Mouse (Mus musculus) neural tube, embryonic 14.5 days (tissue): ENCODE measurements around the gene Kcnj15. TPM values are rescaled to one million over a fixed set of nuclear protein-coding genes. Genes with fewer than 3 reads are reported as not detected.

Experiments used
- ATAC-seq: fragments of 200-750 bp; cut with Nextera tagmentation; 2 replicates; pipeline ENCODE4 v1.8.0; 2017; ENCODE audit warnings: low read depth, mild to moderate bottlenecking, moderate TSS enrichment, moderate library complexity
- H3K27ac ChIP-seq: fragments of 300-500 bp; sonication (generic); 2 replicates; pipeline ENCODE4 v1.5.1; 2014; ENCODE audit warnings: low read depth, mild to moderate bottlenecking, control low read depth, low read length, moderate library complexity, mixed read lengths
- H3K27me3 ChIP-seq: fragments of 300-500 bp; sonication (generic); 2 replicates; pipeline ENCODE4 v1.6.1; 2014; ENCODE audit warnings: low read length; ENCODE audit not compliant: control insufficient read depth, insufficient read depth
- H3K36me3 ChIP-seq: fragments of 300-500 bp; sonication (generic); 2 replicates; pipeline ENCODE4 v1.6.1; 2014; ENCODE audit warnings: low read length, mixed read lengths; ENCODE audit not compliant: control insufficient read depth, insufficient read depth
- H3K4me1 ChIP-seq: fragments of 300-500 bp; sonication (generic); 2 replicates; pipeline ENCODE4 v1.6.1; 2014; ENCODE audit warnings: low read length; ENCODE audit not compliant: control insufficient read depth, insufficient read depth
- H3K4me2 ChIP-seq: fragments of 300-500 bp; sonication (generic); 2 replicates; pipeline ENCODE4 v1.6.1; 2014; ENCODE audit warnings: mild to moderate bottlenecking, low read depth, low read length, control low read depth
- H3K4me3 ChIP-seq: fragments of 300-500 bp; sonication (generic); 2 replicates; pipeline ENCODE4 v1.5.1; 2014; ENCODE audit warnings: low read depth, low read length, control low read depth, mixed read lengths
- H3K9ac ChIP-seq: fragments of 300-500 bp; sonication (generic); replicated peaks from 2 replicates; pipeline ENCODE4 v1.6.1; 2014; ENCODE audit warnings: low read depth, mild to moderate bottlenecking, control low read depth, low read length, mixed read lengths
- H3K9me3 ChIP-seq: fragments of 300-500 bp; sonication (generic); 2 replicates; pipeline ENCODE4 v1.6.1; 2016; ENCODE audit warnings: low read length; ENCODE audit not compliant: control insufficient read depth
- WGBS: fragments of 180-500 bp; shearing (Covaris S2); extraction: QIAGEN DNeasy Blood & Tissue Kit; methylation state at CpG from one replicate; pipeline ENCODE4 v1.1.7; 2014; 5-methylcytosine and 5-hydroxymethylcytosine counted together
- polyA plus RNA-seq: library from polyadenylated mRNA; unstranded; fragments of >200 nt; fragmentation: Nextera tagmentation; extraction: Ambion mirVana; gene quantifications from 2 replicates; pipeline ENCODE4 v1.2.1, GENCODE M21; 2014

The Kcnj15 gene
- polyA plus RNA-seq = 0.05 and 0.15 TPM in 2 replicates

DNA sequence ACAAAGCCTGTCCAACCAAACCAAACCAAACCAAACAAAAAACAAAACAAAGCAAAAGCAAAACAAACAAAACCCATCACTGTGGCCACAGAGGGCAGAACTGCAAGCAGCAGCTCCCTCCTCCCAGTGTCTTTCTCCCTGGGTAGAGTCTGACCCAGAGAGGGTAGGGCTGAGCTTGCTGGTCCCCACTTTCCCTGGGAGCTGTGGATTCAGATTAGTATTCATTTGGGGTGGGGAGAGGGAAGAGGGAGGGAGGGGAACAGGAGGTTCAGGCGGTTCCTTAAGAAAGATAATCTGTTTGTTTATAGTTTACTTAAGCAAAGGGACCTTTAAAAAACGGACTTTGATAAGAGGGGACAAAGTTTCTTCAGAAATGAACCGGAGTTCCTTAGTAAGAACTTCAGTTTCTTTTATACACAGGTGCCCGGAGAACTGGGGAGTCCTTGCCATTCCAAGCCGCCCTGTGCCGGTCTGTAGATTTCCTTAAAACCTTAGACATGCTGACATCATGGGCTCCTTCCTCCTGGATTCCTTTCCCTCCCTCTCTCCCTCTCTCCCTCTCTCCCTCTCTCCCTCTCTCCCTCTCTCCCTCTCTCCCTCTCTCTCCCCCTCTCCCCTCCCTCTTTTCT is at the start of gene Kcnj15:
TSS of gene Kcnj15 (plus strand) at position 293 of the 629 bp plus-strand sequence.
- 45% methylated on average over 6 of the region's 6 CpGs for WGBS
- Histone ChIP-seq H3K36me3 (no peaks in the 10 kb centered on the region), H3K4me2 (no peak within 1 kb of the TSS), H3K27ac (no peak within 1 kb of the TSS), H3K9ac (no peak within 1 kb of the TSS), H3K4me3 (no peak within 1 kb of the TSS), H3K4me1 (no peaks in the 10 kb centered on the region), H3K9me3 (no peaks in the 10 kb centered on the region), H3K27me3 (no peaks in the 10 kb centered on the region)
- no peak for ATAC-seq

GRCm38 (mm10) chr16:95208243-95208642 is 49.1 kb upstream of the Kcnj15 start:
- H3K4me3 ChIP-seq = no peak overlapping the region
- no peak overlapping the region for H3K9ac ChIP-seq
- no peaks in the 10 kb centered on the region for H3K36me3 ChIP-seq
- ATAC-seq = no peak
- H3K9me3 ChIP-seq = no peaks in the 10 kb centered on the region
- no peak overlapping the region for H3K4me2 ChIP-seq
- H3K27ac ChIP-seq = no peak overlapping the region
- H3K4me1 ChIP-seq = no peaks in the 10 kb centered on the region
- H3K27me3 ChIP-seq = no peaks in the 10 kb centered on the region
- 90% methylated on average over 7 of the region's 7 CpGs for WGBS

GRCm38 (mm10) chr16:95209011-95209466 is 48.3 kb upstream of the Kcnj15 start:
- Histone ChIP-seq H3K27ac (no peak overlapping the region), H3K4me2 (no peak overlapping the region), H3K4me1 (no peaks in the 10 kb centered on the region), H3K36me3 (no peaks in the 10 kb centered on the region), H3K9me3 (no peaks in the 10 kb centered on the region), H3K27me3 (no peaks in the 10 kb centered on the region), H3K4me3 (no peak overlapping the region), H3K9ac (no peak overlapping the region)
- WGBS = 56% methylated on average over 1 of the region's 1 CpGs
- ATAC-seq = no peak

GRCm38 (mm10) chr16:95214251-95215197 is 42.8 kb upstream of the Kcnj15 start:
- H3K27ac ChIP-seq = no peak overlapping the region
- H3K4me3 ChIP-seq = no peak overlapping the region
- H3K9me3 ChIP-seq = no peaks in the 10 kb centered on the region
- no peaks in the 10 kb centered on the region for H3K36me3 ChIP-seq
- 86% methylated on average over 7 of the region's 7 CpGs for WGBS
- no peak overlapping the region for H3K4me2 ChIP-seq
- no peaks in the 10 kb centered on the region for H3K4me1 ChIP-seq
- H3K9ac ChIP-seq = no peak overlapping the region
- no peak for ATAC-seq
- no peaks in the 10 kb centered on the region for H3K27me3 ChIP-seq

GRCm38 (mm10) chr16:95215782-95216181 is 41.6 kb upstream of the Kcnj15 start:
- WGBS = 75% methylated on average over 9 of the region's 9 CpGs
- ATAC-seq = no peak

GRCm38 (mm10) chr16:95216346-95216745 is 41.0 kb upstream of the Kcnj15 start:
- H3K27ac ChIP-seq = no peak overlapping the region
- 92% methylated on average over 7 of the region's 7 CpGs for WGBS
- no peak overlapping the region for H3K4me3 ChIP-seq
- no peaks in the 10 kb centered on the region for H3K9me3 ChIP-seq
- ATAC-seq = no peak
- H3K9ac ChIP-seq = no peak overlapping the region
- no peaks in the 10 kb centered on the region for H3K4me1 ChIP-seq
- no peaks in the 10 kb centered on the region for H3K36me3 ChIP-seq
- H3K27me3 ChIP-seq = no peaks in the 10 kb centered on the region
- no peak overlapping the region for H3K4me2 ChIP-seq

More at GRCm38 (mm10) chr16:95215782-95216181, 41.6 kb upstream of the Kcnj15 start:
- Histone ChIP-seq H3K4me3 (no peak overlapping the region), H3K4me1 (no peaks in the 10 kb centered on the region), H3K9me3 (no peaks in the 10 kb centered on the region), H3K36me3 (no peaks in the 10 kb centered on the region), H3K9ac (no peak overlapping the region), H3K27ac (no peak overlapping the region), H3K4me2 (no peak overlapping the region), H3K27me3 (no peaks in the 10 kb centered on the region)

DNA sequence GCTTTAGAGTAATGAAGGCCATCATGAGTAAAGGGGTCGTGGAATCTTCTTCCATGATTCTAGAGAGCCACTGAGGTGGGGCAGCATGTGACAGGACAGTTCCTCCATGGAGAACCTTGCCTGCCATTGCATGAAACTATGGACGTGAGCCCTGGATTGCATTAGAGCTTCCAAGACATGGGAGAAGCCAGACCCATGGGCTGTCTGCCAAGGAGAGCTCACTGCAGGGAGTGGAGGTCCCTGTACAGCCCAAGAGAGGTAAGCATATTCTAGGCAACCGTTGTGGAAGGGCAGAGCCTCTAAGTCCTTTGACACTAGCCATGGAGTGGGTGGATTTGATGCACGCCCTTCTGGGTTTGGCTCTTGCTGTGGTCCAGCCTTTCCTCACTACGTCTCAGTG is 40.5 kb upstream of the Kcnj15 start:
- no peak overlapping the region for H3K27ac ChIP-seq
- no peak overlapping the region for H3K4me2 ChIP-seq
- H3K4me3 ChIP-seq = no peak overlapping the region
- 91% methylated on average over 5 of the region's 5 CpGs for WGBS
- no peak overlapping the region for H3K9ac ChIP-seq
- H3K4me1 ChIP-seq = no peaks in the 10 kb centered on the region
- no peaks in the 10 kb centered on the region for H3K9me3 ChIP-seq
- H3K36me3 ChIP-seq = no peaks in the 10 kb centered on the region
- no peak for ATAC-seq
- no peaks in the 10 kb centered on the region for H3K27me3 ChIP-seq

GRCm38 (mm10) chr16:95218783-95219182 is 38.6 kb upstream of the Kcnj15 start:
- no peak overlapping the region for H3K27ac ChIP-seq
- 84% methylated on average over 5 of the region's 5 CpGs for WGBS
- H3K9me3 ChIP-seq = no peaks in the 10 kb centered on the region
- no peaks in the 10 kb centered on the region for H3K27me3 ChIP-seq
- no peaks in the 10 kb centered on the region for H3K4me1 ChIP-seq
- H3K4me3 ChIP-seq = no peak overlapping the region
- no peak overlapping the region for H3K9ac ChIP-seq
- no peaks in the 10 kb centered on the region for H3K36me3 ChIP-seq
- no peak overlapping the region for H3K4me2 ChIP-seq
- no peak for ATAC-seq

DNA sequence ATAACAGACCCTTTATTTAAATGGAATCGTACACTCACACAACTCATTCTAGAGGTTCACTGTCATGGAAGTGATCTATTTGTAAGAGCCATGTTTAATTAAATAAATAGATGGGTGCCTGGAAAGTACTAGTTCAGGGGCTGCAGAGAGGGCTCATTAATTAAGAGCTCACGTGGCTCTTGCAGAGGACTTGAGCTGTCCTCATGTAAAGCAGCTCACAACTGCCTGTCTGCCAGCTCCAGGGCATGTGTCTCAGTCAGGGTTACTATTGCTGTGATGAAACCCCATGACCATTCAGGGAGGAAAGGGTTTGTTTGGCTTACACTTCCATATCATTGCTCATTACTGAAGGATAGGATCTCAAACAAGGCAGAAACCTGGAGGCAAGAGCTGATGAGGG is 37.9 kb upstream of the Kcnj15 start:
- Histone ChIP-seq H3K4me2 (no peak overlapping the region), H3K9me3 (no peaks in the 10 kb centered on the region), H3K9ac (no peak overlapping the region), H3K36me3 (no peaks in the 10 kb centered on the region), H3K27ac (no peak overlapping the region), H3K4me1 (no peaks in the 10 kb centered on the region), H3K4me3 (no peak overlapping the region), H3K27me3 (no peaks in the 10 kb centered on the region)
- no peak for ATAC-seq
- 58% methylated on average over 2 of the region's 2 CpGs for whole genome bisulfite sequencing
